Mouse (Mus musculus): ENCODE data around the gene Gm21976.
A peak's percentile ranks its signal among the peaks of the same experiment; 100 is the strongest.

Gm21976 gene

GRCm38 (mm10) chr13:98297883-98298482, 18.3 kb downstream of the Gm21976 start:
- no peak for DNase-seq (ENCODE audit: low spot score in 2 of 2)

DNA sequence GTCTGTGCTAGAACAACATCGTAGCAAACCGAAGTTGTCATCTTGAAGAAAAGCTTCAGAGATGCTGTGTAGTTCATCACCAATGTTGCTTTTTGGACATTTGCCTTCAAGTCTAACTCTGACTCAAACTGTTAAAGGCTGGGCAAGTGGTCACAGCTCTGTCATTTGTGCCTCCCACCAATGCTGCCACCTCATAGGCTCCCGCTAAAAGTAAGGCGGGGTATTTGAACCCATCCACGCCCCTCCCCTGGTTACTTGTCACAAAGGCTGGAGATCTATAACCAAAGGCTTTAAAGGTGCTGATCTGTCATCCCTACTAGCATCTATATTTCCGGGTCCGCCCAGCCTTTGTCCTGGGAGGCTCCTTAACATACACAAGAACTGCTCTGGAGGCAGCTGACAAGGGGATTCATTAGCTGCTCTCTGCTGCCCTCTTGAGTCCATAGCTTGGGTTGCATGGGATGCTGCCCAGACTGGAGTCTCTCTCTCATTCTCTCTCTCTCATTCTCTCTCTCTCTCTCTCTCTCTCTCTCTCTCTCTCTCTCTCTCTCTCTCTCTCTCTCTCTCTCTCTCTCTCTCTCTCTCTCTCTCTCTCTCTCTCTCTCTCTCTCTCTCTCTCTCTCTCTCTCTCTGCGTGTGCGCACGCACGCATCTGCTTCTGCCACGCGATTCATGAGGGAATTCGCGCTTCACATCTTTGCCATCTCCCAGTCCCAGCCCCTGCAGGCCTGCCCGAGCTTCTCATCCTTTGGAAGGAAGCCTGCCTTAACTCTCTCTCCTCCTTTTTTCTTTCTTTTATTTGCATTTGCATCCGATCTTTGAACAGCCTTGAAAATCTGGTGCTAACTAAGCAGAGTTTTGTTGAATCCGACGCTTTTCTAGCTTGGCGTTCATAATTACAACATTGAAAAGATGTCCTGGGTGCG, 19.4 kb downstream of the Gm21976 start:
- DNase-seq (ENCODE audit: low spot score in 2 of 2) = peak; percentile 79 to 86

GRCm38 (mm10) chr13:98305257-98305656, 25.6 kb downstream of the Gm21976 start:
- DNase-seq (ENCODE audit: low spot score in 2 of 2) = no peak

DNA sequence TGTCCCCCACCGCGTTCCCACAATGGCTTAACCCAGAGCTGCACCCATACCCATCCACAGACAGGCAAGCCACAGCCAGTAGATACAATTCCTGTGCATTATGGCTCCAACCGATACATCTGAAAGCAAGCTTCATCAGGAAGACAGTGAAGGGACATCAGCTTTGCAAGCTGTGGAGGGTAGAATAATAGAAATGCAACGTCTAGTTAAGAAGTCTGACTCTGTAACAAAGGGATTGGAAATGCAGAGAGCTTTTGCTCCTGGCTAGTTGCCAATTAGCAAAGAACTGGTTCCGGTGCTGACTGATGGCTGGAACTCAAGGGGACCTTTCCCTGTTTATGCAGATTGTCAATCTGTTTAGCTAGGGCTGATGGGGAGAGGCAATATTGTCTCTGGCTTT, 26.7 kb downstream of the Gm21976 start:
- DNase-seq (ENCODE audit: low spot score in 2 of 2) = no peak

DNA sequence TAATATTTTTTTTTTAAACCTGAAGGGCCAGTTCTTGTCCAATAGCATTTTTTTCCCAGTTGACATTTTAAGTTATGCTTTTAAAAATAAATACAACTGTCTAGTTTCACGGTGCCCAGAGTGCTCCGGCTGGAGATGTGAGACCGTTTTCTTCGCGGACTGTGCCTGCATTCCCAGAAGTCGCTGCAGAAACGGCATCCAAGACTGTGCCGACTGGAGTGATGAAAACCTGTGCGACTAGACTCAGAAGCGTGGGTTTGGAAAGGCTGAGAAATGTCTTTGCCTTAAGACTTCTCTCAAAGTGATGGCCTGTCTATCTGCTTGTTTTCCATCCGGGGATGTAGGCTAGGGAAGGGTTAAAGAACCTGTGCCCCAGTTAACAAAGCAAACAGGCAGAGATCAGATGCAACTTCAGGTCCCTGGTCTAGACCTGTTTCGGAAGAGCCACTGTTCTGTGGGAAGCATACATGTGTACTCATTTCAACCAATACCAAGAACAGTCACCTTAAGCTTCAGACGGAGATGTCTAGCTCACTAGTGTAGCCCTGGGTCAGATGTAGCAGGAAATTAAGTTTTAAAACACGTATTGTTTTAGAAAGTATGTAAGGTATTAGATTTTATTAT, 27.3 kb downstream of the Gm21976 start:
- DNase-seq (ENCODE audit: low spot score in 2 of 2) = no peak

DNA sequence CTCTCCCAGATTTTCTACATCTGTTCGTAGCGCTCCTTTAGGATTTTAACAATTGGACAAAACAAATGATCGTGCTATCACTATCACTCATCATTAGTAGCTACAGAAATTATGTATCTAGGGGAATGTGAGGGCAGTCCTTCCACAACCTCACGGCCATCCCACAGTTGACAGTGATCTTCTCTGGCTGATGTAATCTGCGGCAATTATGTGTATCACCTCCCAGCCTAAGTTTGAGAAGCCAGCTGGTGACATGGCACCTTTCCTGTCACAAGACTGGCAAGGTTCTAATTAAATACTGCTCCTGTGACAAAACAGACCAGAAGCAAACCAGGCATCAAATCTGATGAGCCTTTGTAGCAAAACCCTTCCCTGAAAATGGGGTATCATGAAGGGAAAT, 28.3 kb downstream of the Gm21976 start:
- DNase-seq (ENCODE audit: low spot score in 2 of 2) = no peak

DNA sequence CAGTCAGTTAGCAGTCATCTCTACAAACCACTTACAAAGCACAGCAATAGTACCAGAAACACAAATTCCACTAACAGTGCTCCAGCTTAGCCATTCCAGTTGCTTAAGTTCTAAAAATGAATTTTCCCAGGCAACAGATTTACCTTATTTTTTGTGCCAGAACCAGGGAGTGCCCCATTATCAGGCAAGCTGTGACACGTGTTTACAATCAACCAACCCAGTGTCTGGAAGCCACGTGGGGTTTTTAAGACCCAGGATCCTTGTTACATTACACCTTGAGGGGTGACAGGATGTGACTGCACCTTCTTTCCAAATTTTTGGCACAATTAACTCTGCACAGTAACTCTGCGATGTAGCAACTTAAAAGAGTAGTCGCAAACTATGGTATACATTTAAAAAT, 29.0 kb downstream of the Gm21976 start:
- no peak for DNase-seq (ENCODE audit: low spot score in 2 of 2)

- no peak for DNase-seq (ENCODE audit: low spot score in 2 of 2)
Measured at GRCm38 (mm10) chr13:98311597-98311996, 31.9 kb downstream of the Gm21976 start.

GRCm38 (mm10) chr13:98313631-98314030, 33.9 kb downstream of the Gm21976 start:
- no peak for DNase-seq (ENCODE audit: low spot score in 2 of 2)

DNA sequence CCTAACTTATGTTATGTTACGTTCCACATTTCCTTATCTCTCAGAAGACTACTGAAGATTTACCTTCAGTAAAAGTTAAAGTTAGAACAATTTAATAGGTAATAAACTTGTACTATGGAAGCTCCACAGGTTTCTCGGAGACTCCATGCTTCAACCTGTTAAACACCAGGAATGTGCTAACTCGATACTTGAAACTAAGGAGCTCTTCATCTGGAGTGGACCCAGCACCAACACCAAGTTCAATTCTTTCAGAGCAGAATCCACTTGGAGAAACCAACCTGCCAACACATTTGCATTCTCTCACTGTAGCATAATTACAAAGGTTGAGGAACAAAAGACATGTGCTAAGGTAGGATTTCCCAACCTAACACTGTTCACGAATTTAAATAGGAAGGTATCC, 35.4 kb downstream of the Gm21976 start:
- no peak for DNase-seq (ENCODE audit: low spot score in 2 of 2)

- no peak for DNase-seq (ENCODE audit: low spot score in 2 of 2)
Measured at GRCm38 (mm10) chr13:98316140-98316479, 36.4 kb downstream of the Gm21976 start.

DNA sequence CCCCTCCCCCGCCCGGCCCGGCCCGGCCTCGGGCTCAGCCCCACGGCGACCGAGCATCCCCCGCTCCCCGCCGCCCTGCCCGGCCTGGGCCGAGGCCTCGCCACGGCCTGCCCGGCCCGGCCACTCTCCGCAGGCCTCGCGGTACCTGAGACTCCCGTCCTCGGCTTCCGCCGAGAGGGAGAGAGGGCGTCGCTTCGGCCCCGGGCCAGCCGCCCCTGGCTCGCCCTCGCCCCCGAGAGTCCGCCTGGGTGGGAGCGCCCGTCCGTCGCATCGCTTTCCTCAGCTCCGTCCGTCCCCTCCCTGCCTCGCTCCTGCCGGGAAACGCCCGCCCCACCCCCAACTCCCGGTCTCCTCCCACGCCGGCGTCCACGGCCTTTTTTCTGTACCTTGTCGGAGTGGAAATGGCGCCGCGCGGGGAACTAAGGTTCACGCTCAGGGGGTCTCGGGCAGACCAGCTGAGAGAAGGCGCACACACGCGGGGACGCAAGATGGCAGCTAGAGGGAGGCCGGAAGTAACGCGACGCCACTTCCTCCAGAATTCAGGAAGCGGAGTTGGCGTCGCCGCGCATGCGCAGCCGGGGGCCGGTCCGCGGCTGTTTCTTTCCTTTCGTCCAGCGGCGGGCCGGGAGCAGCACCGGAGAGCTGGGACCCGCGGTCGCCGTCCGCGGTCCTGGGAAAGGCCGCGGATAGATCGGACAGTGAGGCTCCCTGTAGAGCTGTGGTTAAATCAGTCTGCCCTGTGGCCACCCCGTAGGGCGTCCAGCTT, 37.0 kb downstream of the Gm21976 start, which contains the start of gene Btf3:
Btf3 (minus strand) TSS at position 527 of the 766 bp plus-strand sequence.
- peak; percentile 95 to 96 for DNase-seq (ENCODE audit: low spot score in 2 of 2)

- DNase-seq (ENCODE audit: low spot score in 2 of 2) = no peak
Measured at GRCm38 (mm10) chr13:98317246-98317677, 37.6 kb downstream of the Gm21976 start.

GRCm38 (mm10) chr13:98317911-98318310, 38.2 kb downstream of the Gm21976 start:
- no peak for DNase-seq (ENCODE audit: low spot score in 2 of 2)

GRCm38 (mm10) chr13:98325034-98325433, 45.3 kb downstream of the Gm21976 start:
- DNase-seq (ENCODE audit: low spot score in 2 of 2) = no peak

DNA sequence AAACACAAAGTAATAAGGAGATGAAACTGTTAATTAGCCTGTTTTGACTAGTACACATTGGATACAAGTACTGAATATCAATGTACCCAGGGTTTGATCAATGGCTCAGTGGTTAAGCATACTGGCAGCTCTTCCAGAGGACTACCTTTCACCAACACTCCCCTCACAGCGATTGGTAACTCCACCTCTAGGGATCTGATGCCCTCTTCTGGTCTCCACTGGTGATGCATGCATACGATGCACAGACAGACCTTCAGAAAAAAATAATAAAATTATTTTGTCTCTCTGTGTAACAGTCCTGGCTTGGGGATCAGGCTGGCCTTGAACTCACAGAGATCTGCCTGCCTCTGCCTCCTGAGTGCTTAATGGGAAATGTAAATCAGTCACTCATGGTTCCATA, 52.4 kb downstream of the Gm21976 start:
- DNase-seq (ENCODE audit: low spot score in 2 of 2) = peak in 1 of 2 experiments; percentile 25

GRCm38 (mm10) chr13:98336205-98336604, 56.5 kb downstream of the Gm21976 start:
- no peak for DNase-seq (ENCODE audit: low spot score in 2 of 2)

GRCm38 (mm10) chr13:98340506-98340905, 60.8 kb downstream of the Gm21976 start:
- DNase-seq (ENCODE audit: low spot score in 2 of 2) = no peak

- no peak for DNase-seq (ENCODE audit: low spot score in 2 of 2)
Measured at GRCm38 (mm10) chr13:98349491-98349890, 69.8 kb downstream of the Gm21976 start.

DNA sequence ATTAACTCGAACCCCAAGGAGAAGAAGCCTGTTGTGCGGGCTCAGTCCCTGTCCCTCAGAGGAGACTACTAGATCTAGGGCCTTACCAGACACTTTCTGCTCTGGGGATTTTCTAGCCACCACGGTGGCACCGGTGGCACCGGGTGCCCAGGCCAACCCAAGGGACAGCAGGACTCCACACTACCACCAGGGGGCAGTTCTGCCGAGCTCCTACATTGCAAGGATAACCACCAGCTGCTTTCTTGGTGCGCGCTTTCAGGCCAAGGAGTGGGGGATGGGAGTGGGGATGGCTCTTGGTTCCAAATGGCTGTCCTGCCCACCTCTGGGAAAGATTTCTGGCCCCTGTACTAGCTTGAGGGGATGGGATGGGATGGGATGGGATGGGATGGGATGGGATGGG, 71.8 kb downstream of the Gm21976 start:
- peak in 1 of 2 experiments; percentile 39 for DNase-seq (ENCODE audit: low spot score in 2 of 2)

DNA sequence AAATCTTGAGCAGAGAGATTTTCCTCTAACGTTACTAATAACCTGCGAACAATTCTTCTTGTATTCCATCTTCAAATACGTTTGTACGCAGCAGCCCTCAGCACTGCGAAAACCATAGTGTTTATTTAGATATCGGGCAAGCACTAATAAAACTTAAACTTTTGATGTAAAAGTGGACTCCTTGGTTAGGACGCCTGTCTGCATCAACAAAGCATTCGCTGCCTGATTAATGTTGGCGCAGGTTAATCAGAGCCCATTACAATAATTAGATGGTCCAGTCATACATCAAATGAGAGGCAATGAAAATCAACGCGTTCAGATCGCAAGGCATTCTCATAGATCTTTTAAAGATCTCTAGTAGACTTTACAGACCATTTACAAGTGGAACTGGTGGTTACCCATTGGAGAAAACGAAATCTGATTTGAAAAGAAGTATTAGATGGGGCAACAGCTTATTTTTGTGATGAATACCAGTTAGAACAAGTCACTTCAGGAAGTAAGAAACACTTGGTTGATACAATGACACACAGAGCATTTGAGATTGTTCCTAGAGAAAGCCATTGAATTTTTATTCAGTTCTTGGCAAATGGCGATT, 72.8 kb downstream of the Gm21976 start:
- no peak for DNase-seq (ENCODE audit: low spot score in 2 of 2)

- DNase-seq (ENCODE audit: low spot score in 2 of 2) = no peak
Measured at GRCm38 (mm10) chr13:98353709-98354089, 74.0 kb downstream of the Gm21976 start.
